Mouse (Mus musculus): Measurements from ENCODE around the gene Cers5. TPM values are rescaled to one million over a fixed set of nuclear protein-coding genes. Genes with fewer than 3 reads are reported as not detected.
A peak's percentile ranks its signal among the peaks of the same experiment; 100 is the strongest.

Cers5 gene
- total RNA-seq, 2 experiments from 2014 or later = 24.8 to 27.3 TPM

DNA sequence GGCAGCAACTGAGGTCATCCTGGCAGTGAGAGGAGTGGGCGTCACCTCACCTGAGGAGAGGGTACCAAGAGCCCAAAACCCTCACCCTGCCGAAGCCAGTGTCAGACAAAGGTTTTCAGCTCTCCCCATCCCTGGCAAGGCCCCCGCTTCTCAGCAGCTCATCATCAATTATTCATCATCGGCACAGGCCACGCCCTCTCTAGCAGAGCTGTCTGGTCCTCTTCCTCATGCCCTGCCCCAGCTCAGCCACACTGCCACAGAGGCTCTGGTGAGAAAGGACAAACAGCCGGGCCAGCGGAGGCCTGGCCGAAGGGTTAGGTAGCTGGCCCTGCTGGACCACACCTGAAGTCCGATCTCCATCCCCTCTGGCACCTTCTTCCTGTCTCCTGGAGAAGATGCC lies 80.7 kb downstream of the Cers5 start:
- intact Hi-C loops (cut with DNase I) = no loop called here
- no peak for DNase-seq

DNA sequence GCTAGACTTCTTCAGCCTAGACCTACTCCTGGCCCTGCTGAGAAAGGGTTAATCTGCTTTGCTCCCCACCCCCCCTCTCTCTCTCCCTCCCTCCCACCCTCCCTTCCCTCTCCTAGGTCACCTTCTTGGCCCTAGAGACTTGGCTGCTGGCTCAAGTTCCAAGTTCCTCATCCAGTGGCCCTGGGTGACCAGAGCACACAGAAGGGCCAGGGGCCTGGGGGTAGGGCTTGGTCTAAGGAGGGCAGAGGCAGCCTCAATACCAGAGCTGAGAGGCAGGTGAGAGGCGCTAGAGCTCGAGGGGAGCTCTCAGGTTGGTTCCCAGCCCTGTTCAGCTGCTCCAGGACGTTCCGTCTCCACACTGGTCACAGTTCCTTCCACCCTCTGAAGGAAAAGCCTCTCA lies 81.8 kb downstream of the Cers5 start:
- intact Hi-C loops (cut with DNase I) = no loop called here
- no peak for DNase-seq

DNA sequence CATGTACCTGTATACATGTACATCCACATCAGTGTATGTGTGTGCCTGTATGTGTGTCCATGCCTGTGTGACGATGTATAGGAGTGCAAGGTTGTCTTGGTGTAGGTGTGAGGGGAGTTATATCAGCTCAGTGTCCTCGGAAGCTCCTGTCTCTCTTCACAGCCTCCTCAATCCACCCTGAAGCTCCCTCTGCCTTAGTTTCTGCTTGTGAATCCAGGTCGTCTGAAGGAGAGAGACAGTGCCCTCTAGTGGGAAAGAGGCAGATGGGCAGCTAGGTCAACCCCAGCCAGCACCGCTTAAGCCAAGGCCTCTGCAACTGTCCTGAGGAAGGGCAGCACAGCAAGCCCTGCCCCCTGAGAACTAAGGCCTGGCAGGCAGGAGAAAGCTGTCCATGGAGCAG lies 84.0 kb downstream of the Cers5 start:
- peak; percentile 42 to 68 for DNase-seq
- intact Hi-C loops (cut with DNase I) = loop anchor here (1.0 to 5.0 kb wide), 2 partner anchors 92 to 196 kb away; no protein-coding TSS in a partner anchor

Other genes with a start within 250 kb of the Cers5 start
- under 1 TPM; 0.12 to 0.74 TPM for gene Faim2, start 244.7 kb downstream of the Cers5 start, total RNA-seq (2021)
- not detected for gene Aqp2, start 193.8 kb downstream of the Cers5 start, total RNA-seq (2021)
- 1 to 10 TPM in 1 of 2 experiments, under 1 TPM in 1; 0.63 to 1.2 TPM for gene Aqp5, start 182.1 kb downstream of the Cers5 start, total RNA-seq (2021)
- gene Aqp6, start 171.5 kb downstream of the Cers5 start, total RNA-seq (2021) = not detected
- gene Racgap1, start 121.2 kb downstream of the Cers5 start, total RNA-seq (2021) = 10 to 100 TPM in 1 of 2 experiments, 1 to 10 TPM in 1; 8.6 to 12.2 TPM
- gene Asic1, start 102.5 kb downstream of the Cers5 start, total RNA-seq (2021) = under 1 TPM; 0.29 to 0.74 TPM
- 10 to 100 TPM; 25.9 to 28.4 TPM for gene Smarcd1, start 70.8 kb downstream of the Cers5 start, total RNA-seq (2021)
- 1 to 10 TPM; 5.0 to 5.1 TPM for gene Gm17349, start 67.4 kb downstream of the Cers5 start, total RNA-seq (2021)
- gene Gpd1, start 55.4 kb downstream of the Cers5 start, total RNA-seq (2021) = 10 to 100 TPM; 61.7 to 91.3 TPM
- gene Cox14, start 47.3 kb downstream of the Cers5 start, total RNA-seq (2021) = 100 to 1,000 TPM; 207 to 250 TPM
- gene Lima1, start 102.6 kb upstream of the Cers5 start, total RNA-seq (2021) = 10 to 100 TPM; 23.5 TPM
- gene Fam186a, start 194.2 kb upstream of the Cers5 start, total RNA-seq (2021) = under 1 TPM; 0.07 to 0.15 TPM
- 10 to 100 TPM; 72.9 to 74.9 TPM for gene Larp4, start 197.2 kb upstream of the Cers5 start, total RNA-seq (2021)